Mouse (Mus musculus): ENCODE measurements around the gene Dpp8. TPM values are rescaled to one million over a fixed set of nuclear protein-coding genes. Genes with fewer than 3 reads are reported as not detected.

Dpp8 gene
- total and polyA plus RNA-seq, 3 experiments: 36.0 to 53.2 (median 39.9) TPM

GRCm38 (mm10) chr9:65050981-65051380 is 18.8 kb downstream of the Dpp8 start:
- H3K27ac ChIP-seq (ENCODE audit: insufficient read depth, low read depth): no peak overlapping the region
- no peak for DNase-seq (ENCODE audit: extremely low read depth)
- no peak for TF ChIP-seq ZMIZ1 (IDR thresholded peaks at IDR 0.05; ENCODE audit: low read depth, low read length)
- TF ChIP-seq USF1 (IDR thresholded peaks at IDR 0.05; ENCODE audit: low read depth, low read length): no peak
- TF ChIP-seq TCF12 (IDR thresholded peaks at IDR 0.05; ENCODE audit: low read depth, low read length): no peak
- TF ChIP-seq BHLHE40 (IDR thresholded peaks at IDR 0.05; ENCODE audit: low read depth, low read length): no peak
- no peak for TF ChIP-seq MYC (IDR thresholded peaks at IDR 0.05; ENCODE audit: low read depth, low read length)
- no peak for TF ChIP-seq CTCF (conservative IDR thresholded peaks at IDR 0.05 in 1 of 2, IDR thresholded peaks at IDR 0.05 in 1 of 2; ENCODE audit: low read depth in 2 of 2, low read length in 2 of 2)
- no peak for TF ChIP-seq NELFE (IDR thresholded peaks at IDR 0.05; ENCODE audit: low read depth, low read length)
- TF ChIP-seq E2F4 (IDR thresholded peaks at IDR 0.05; ENCODE audit: insufficient replicate concordance, low read depth, low read length): no peak
- no peaks in the 10 kb centered on the region for H3K79me2 ChIP-seq (replicated peaks; ENCODE audit: control insufficient read depth, extremely low read depth, insufficient read depth, poor library complexity, severe bottlenecking)
- H3K4me3 ChIP-seq (replicated peaks in 1 of 3; ENCODE audit: low read depth in 2 of 3, low read length in 2 of 3, poor library complexity in 1 of 3): no peak overlapping the region
- H3K27me3 ChIP-seq (replicated peaks): no peaks in the 10 kb centered on the region
- peaks cover 69 to 90% of the 10 kb centered on the region in 2 experiments for H3K36me3 ChIP-seq (replicated peaks in 1 of 2; ENCODE audit: control insufficient read depth in 1 of 2, insufficient read depth in 1 of 2, low read length in 1 of 2)
- H3K9me3 ChIP-seq (replicated peaks; ENCODE audit: low read length): no peaks in the 10 kb centered on the region
- H3K4me1 ChIP-seq (ENCODE audit: control insufficient read depth in 1 of 2, insufficient read depth in 2 of 2): no peaks in the 10 kb centered on the region
- dilution Hi-C loops (cut with MboI; ENCODE audit: extremely low pct_ligation_motif_present, extremely low pct_unique_long_range_greater_than_20kb, low sequenced_read_pairs) (no loop called here), in situ Hi-C loops (cut with MboI; ENCODE audit: low pct_ligation_motif_present, low pct_unique_long_range_greater_than_20kb, low sequenced_read_pairs) (no loop called here)
- no peak overlapping the region for H3K4me2 ChIP-seq (ENCODE audit: insufficient read depth, low read depth, poor library complexity, severe bottlenecking)
- no peak overlapping the region for H3K9ac ChIP-seq (ENCODE audit: insufficient read depth, low read depth)

- dilution Hi-C loops (cut with MboI; ENCODE audit: extremely low pct_ligation_motif_present, extremely low pct_unique_long_range_greater_than_20kb, low sequenced_read_pairs) (no loop called here), in situ Hi-C loops (cut with MboI; ENCODE audit: low pct_ligation_motif_present, low pct_unique_long_range_greater_than_20kb, low sequenced_read_pairs) (no loop called here)
- no peak overlapping the region for H3K27ac ChIP-seq (ENCODE audit: insufficient read depth, low read depth)
- H3K36me3 ChIP-seq (replicated peaks in 1 of 2; ENCODE audit: control insufficient read depth in 1 of 2, insufficient read depth in 1 of 2, low read length in 1 of 2): peaks cover 60 to 82% of the 10 kb centered on the region in 2 experiments
- no peaks in the 10 kb centered on the region for H3K9me3 ChIP-seq (replicated peaks; ENCODE audit: low read length)
- no peak for DNase-seq (ENCODE audit: extremely low read depth)
- no peaks in the 10 kb centered on the region for H3K4me1 ChIP-seq (ENCODE audit: control insufficient read depth in 1 of 2, insufficient read depth in 2 of 2)
- no peaks in the 10 kb centered on the region for H3K27me3 ChIP-seq (replicated peaks)
- H3K4me3 ChIP-seq (replicated peaks in 1 of 3; ENCODE audit: low read depth in 2 of 3, low read length in 2 of 3, poor library complexity in 1 of 3): no peak overlapping the region
- no peaks in the 10 kb centered on the region for H3K79me2 ChIP-seq (replicated peaks; ENCODE audit: control insufficient read depth, extremely low read depth, insufficient read depth, poor library complexity, severe bottlenecking)
- TF ChIP-seq BHLHE40 (IDR thresholded peaks at IDR 0.05; ENCODE audit: low read depth, low read length) (no peak), ETS1 (conservative IDR thresholded peaks at IDR 0.05; ENCODE audit: low read depth, low read length) (no peak), JUND (conservative IDR thresholded peaks at IDR 0.05; ENCODE audit: low read depth, low read length) (no peak), RCOR1 (conservative IDR thresholded peaks at IDR 0.05; ENCODE audit: low read depth, low read length) (no peak), USF1 (IDR thresholded peaks at IDR 0.05; ENCODE audit: low read depth, low read length) (no peak), MAFK (IDR thresholded peaks at IDR 0.05; ENCODE audit: insufficient replicate concordance, low read length) (no peak), ZNF384 (IDR thresholded peaks at IDR 0.05; ENCODE audit: low read depth, low read length) (no peak), SIN3A (IDR thresholded peaks at IDR 0.05; ENCODE audit: low read length) (no peak), ZC3H11A (IDR thresholded peaks at IDR 0.05; ENCODE audit: low read depth, low read length) (no peak), POLR2A (IDR thresholded peaks at IDR 0.05; ENCODE audit: low read depth, low read length) (no peak), HCFC1 (IDR thresholded peaks at IDR 0.05; ENCODE audit: low read depth, low read length) (no peak)
- no peak overlapping the region for H3K9ac ChIP-seq (ENCODE audit: insufficient read depth, low read depth)
- H3K4me2 ChIP-seq (ENCODE audit: insufficient read depth, low read depth, poor library complexity, severe bottlenecking): no peak overlapping the region
Observed at GRCm38 (mm10) chr9:65064251-65064650, 32.0 kb downstream of the Dpp8 start.
